Mouse (Mus musculus) liver, embryonic 14.5 days (tissue): ENCODE results near the gene Fbxo24. TPM values are rescaled to one million over a fixed set of nuclear protein-coding genes. Genes with fewer than 3 reads are reported as not detected.

ENCODE experiments used
- ATAC-seq: fragments of 200-750 bp; cut with Nextera tagmentation; 2 replicates; pipeline ENCODE4 v1.8.0; 2017; ENCODE audit warnings: moderate number of reproducible peaks, mild to moderate bottlenecking, moderate library complexity; ENCODE audit not compliant: insufficient read depth
- DNase-seq, 3 experiments: peaks; one replicate each; pipeline ENCODE4 v3.0.0-alpha.2; 2012 to 2013; ENCODE audit warnings: low read depth in 3 of 3, low spot score in 3 of 3
- H3K27ac ChIP-seq: fragments of 300-500 bp; sonication (generic); 2 replicates; pipeline ENCODE4 v1.5.1; 2014; ENCODE audit warnings: moderate library complexity, mild to moderate bottlenecking, control low read depth, inconsistent platforms
- H3K27me3 ChIP-seq: fragments of 300-500 bp; sonication (generic); 2 replicates; pipeline ENCODE4 v1.6.1; 2014; ENCODE audit warnings: mild to moderate bottlenecking, low read length, moderate library complexity; ENCODE audit not compliant: control insufficient read depth, insufficient read depth
- H3K36me3 ChIP-seq: fragments of 300-500 bp; sonication (generic); replicated peaks from 2 replicates; pipeline ENCODE4 v1.6.1; 2014; ENCODE audit warnings: low read depth; ENCODE audit not compliant: control insufficient read depth, insufficient read depth
- H3K4me1 ChIP-seq, 2 experiments: fragments of 200-500 bp in 1 of 2; fragments of 300-500 bp in 1 of 2; sonication (generic) in 1 of 2; replicated peaks; 2 replicates each; pipeline ENCODE4 v1.6.1; 2012 to 2014; ENCODE audit warnings: antibody characterized with exemption in 1 of 2, inconsistent platforms in 1 of 2, low read length in 1 of 2; ENCODE audit not compliant: control insufficient read depth in 2 of 2, insufficient read depth in 2 of 2
- H3K4me2 ChIP-seq: fragments of 300-500 bp; sonication (generic); 2 replicates; pipeline ENCODE4 v1.6.1; 2014; ENCODE audit warnings: low read depth, mild to moderate bottlenecking, control low read depth, moderate library complexity
- H3K4me3 ChIP-seq, 2 experiments: fragments of 200-500 bp in 1 of 2; fragments of 300-500 bp in 1 of 2; sonication (generic) in 1 of 2; 2 replicates each; pipeline ENCODE4 v1.5.1; 2012 to 2014; ENCODE audit warnings: low read depth in 2 of 2, low read length in 2 of 2, mild to moderate bottlenecking in 2 of 2, control low read depth in 1 of 2, inconsistent platforms in 1 of 2, moderate library complexity in 1 of 2; ENCODE audit not compliant: insufficient read depth in 1 of 2
- H3K9ac ChIP-seq: fragments of 300-500 bp; sonication (generic); replicated peaks from 2 replicates; pipeline ENCODE4 v1.6.1; 2014; ENCODE audit warnings: mild to moderate bottlenecking, control low read depth, moderate library complexity
- H3K9me3 ChIP-seq: fragments of 300-500 bp; sonication (generic); 2 replicates; pipeline ENCODE4 v1.6.1; 2016; ENCODE audit warnings: low read length, mixed read lengths; ENCODE audit not compliant: control insufficient read depth
- CTCF ChIP-seq: IDR thresholded peaks from 2 replicates; pipeline ENCODE4 v1.5.1; 2016; ENCODE audit warnings: antibody characterized with exemption, low read depth, control low read depth
- EP300 ChIP-seq: IDR thresholded peaks from 2 replicates; pipeline ENCODE4 v1.6.1; 2016; ENCODE audit warnings: antibody characterized with exemption, low read depth
- WGBS: fragments of 180-500 bp; shearing (Covaris S2); extraction: QIAGEN DNeasy Blood & Tissue Kit; methylation state at CpG from one replicate; pipeline ENCODE4 v1.1.7; 2014; ENCODE audit not compliant: insufficient replicate concordance; 5-methylcytosine and 5-hydroxymethylcytosine counted together
- polyA plus RNA-seq, 2 experiments: library from polyadenylated mRNA; depleted of rRNA in 1 of 2; stranded (reverse) in 1 of 2; unstranded in 1 of 2; fragments of >200 nt; fragmentation: Nextera tagmentation in 1 of 2; extraction: Ambion mirVana in 1 of 2; gene quantifications; 2 replicates each; pipeline versions ENCODE4 v1.2.1 to v1.2.3; 2012 to 2014

The Fbxo24 gene
- polyA plus RNA-seq (2012; rRNA removed) (0.02 and 0.04 TPM in 2 replicates), polyA plus RNA-seq (2014; fragmentation: Nextera tagmentation; extraction: Ambion mirVana) (0.05 TPM in 1 of 2 replicates, not detected in the other)

- TF ChIP-seq CTCF (0 out of 2 replicates have a peak, but pooled peaks have one; percentile 34), EP300 (peak; percentile 52; the same call in 1 of the 2 replicates)
- Histone ChIP-seq H3K9me3 (no peaks in the 10 kb centered on the region), H3K36me3 (no peaks in the 10 kb centered on the region), H3K9ac (peak within 1 kb of the TSS; percentile 81), H3K4me2 (peak within 1 kb of the TSS; percentile 97), H3K27ac (peak within 1 kb of the TSS; percentile 80), H3K4me1 (peaks cover 17 to 30% of the 10 kb centered on the region in 2 experiments), H3K4me3 (peak within 1 kb of the TSS; percentile 91 to 96), H3K27me3 (no peaks in the 10 kb centered on the region)
- DNase-seq (peak; percentile 99 to 100 (median 99)), ATAC-seq (peak; percentile 92)
- 0% methylated on average over 46 of the region's 46 CpGs for WGBS
These were observed at the start of gene Fbxo24, which contains the start of the genes Lrch4 and Gm20605 for GRCm38 (mm10) chr5:137628498-137629305. Gene Fbxo24, minus strand, starts transcription at chr5:137629002. Gene Lrch4, plus strand, starts transcription at chr5:137629121. Gene Gm20605, plus strand, starts transcription at chr5:137629175.

- Histone ChIP-seq H3K9me3 (no peaks in the 10 kb centered on the region), H3K27me3 (no peaks in the 10 kb centered on the region), H3K4me1 (peaks cover 27% of the 10 kb centered on the region in 2 experiments), H3K4me3 (no peak overlapping the region), H3K27ac (no peak overlapping the region), H3K4me2 (no peak overlapping the region), H3K36me3 (peaks cover 34% of the 10 kb centered on the region), H3K9ac (no peak overlapping the region)
- no peak for ATAC-seq
- WGBS = 95% methylated on average over 8 of the region's 8 CpGs
- no peak for TF ChIP-seq EP300
- no peak for TF ChIP-seq CTCF
- no peak for DNase-seq
These were observed 49.1 kb upstream of the Fbxo24 start for GRCm38 (mm10) chr5:137677859-137678258.

- WGBS = 86% methylated on average over 8 of the region's 8 CpGs
- Histone ChIP-seq H3K4me3 (no peak overlapping the region), H3K27me3 (no peaks in the 10 kb centered on the region), H3K36me3 (peaks cover 19% of the 10 kb centered on the region), H3K4me2 (no peak overlapping the region), H3K4me1 (peaks cover 28 to 39% of the 10 kb centered on the region in 2 experiments), H3K9me3 (no peaks in the 10 kb centered on the region), H3K27ac (no peak overlapping the region; the same call in 1 of the 2 replicates), H3K9ac (no peak overlapping the region)
- no peak for TF ChIP-seq CTCF
- no peak for TF ChIP-seq EP300
- ATAC-seq (no peak), DNase-seq (no peak)
These were observed 46.0 kb upstream of the Fbxo24 start for GRCm38 (mm10) chr5:137674786-137675185.

DNA sequence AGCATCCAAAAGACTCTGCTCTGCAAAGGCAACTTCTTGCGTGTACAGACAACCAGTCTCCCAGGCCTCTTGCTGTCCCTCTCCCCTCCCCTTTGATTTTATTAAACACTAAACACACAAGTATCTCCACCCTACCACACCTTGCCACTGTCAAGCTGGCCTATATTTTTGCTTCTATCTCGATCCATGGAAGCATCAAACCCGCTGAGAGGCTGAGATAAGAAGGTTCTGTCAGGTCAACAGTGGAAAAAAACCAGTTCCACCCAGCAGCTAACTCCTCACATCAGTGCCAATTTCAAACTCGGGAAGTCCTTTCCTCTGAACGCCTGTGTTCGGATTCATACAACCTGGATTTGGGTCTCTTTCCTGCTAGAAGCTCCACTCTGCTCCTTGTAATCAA is 44.2 kb upstream of the Fbxo24 start:
- H3K27me3 ChIP-seq = no peaks in the 10 kb centered on the region
- TF ChIP-seq EP300 (peak; percentile 92), CTCF (no peak)
- peaks cover 13% of the 10 kb centered on the region for H3K36me3 ChIP-seq
- WGBS = 25% methylated on average over 6 of the region's 6 CpGs
- peak; percentile 81 for ATAC-seq
- DNase-seq = peak; percentile 64 to 78 (median 73)
- peak overlapping the region in 1 of 2 experiments; percentile 22; a peak in 2 of 4 replicates for H3K4me3 ChIP-seq
- peak overlapping the region; percentile 52 for H3K9ac ChIP-seq
- H3K4me2 ChIP-seq = peak overlapping the region; percentile 59
- H3K9me3 ChIP-seq = no peaks in the 10 kb centered on the region
- H3K4me1 ChIP-seq = peaks cover 28 to 39% of the 10 kb centered on the region in 2 experiments
- H3K27ac ChIP-seq = peak overlapping the region; percentile 69

- Histone ChIP-seq H3K9ac (no peak overlapping the region; the same call in 1 of the 2 replicates), H3K27me3 (no peaks in the 10 kb centered on the region), H3K9me3 (no peaks in the 10 kb centered on the region), H3K4me1 (peaks cover 28 to 39% of the 10 kb centered on the region in 2 experiments), H3K36me3 (peaks cover 18% of the 10 kb centered on the region), H3K4me2 (peak overlapping the region; percentile 59; the same call in 1 of the 2 replicates), H3K27ac (peak overlapping the region; percentile 69), H3K4me3 (no peak overlapping the region)
- DNase-seq (no peak), ATAC-seq (no peak)
- TF ChIP-seq CTCF (no peak), EP300 (no peak)
- WGBS = 78% methylated on average over 5 of the region's 5 CpGs
These were observed 43.6 kb upstream of the Fbxo24 start for GRCm38 (mm10) chr5:137672361-137672760.
